Mouse (Mus musculus) 3134 (cell line): Measurements from ENCODE around the gene Gm45713.
A peak's percentile ranks its signal among the peaks of the same experiment; 100 is the strongest.

Experiments
- DNase-seq: peaks from one replicate; pipeline ENCODE4 v3.0.0-alpha.2; 2011; ENCODE audit warnings: low spot score; ENCODE audit not compliant: insufficient read length; ENCODE audit errors: extremely low read depth

The Gm45713 gene

DNA sequence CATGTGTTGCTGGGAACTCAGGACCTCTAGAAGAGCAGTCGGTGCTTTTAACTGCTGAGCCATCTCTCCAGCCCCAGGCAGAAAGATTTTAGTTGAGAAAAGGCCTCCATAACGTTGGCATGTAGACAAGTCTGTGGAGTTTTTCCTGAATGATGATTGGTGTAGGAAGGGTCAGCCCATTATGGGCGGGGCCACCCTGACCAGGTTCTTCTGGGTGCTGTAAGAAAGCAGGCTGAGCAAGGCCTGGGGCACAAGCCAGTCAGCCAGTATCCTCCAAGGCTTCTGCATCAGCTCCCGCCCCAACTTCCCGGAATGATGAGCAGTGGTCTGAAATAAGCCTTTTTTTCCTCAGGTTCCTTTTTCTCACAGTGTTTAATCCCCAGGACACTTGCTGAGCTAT is 55.0 kb downstream of the Gm45713 start:
- DNase-seq, result peak; percentile 69

DNA sequence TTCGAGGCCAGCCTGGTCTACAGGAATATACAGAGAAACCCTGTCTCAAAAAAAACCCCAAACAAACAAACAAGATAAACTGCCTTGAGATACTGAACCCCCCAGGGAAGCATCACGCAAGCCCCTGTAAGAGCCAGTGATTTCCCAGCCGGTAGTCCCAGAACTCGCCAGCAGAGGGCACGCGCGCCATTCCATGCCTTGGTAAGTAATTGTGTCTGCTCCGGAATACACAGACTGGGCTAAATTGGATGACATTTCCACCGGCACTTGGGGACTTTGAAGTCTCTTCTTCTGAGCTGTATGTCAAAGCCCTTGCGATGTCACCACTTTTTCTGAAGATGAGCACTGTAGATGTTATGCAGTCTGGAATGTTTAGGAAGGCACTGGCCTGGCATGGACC is 56.2 kb downstream of the Gm45713 start:
- DNase-seq, result peak; percentile 70

DNA sequence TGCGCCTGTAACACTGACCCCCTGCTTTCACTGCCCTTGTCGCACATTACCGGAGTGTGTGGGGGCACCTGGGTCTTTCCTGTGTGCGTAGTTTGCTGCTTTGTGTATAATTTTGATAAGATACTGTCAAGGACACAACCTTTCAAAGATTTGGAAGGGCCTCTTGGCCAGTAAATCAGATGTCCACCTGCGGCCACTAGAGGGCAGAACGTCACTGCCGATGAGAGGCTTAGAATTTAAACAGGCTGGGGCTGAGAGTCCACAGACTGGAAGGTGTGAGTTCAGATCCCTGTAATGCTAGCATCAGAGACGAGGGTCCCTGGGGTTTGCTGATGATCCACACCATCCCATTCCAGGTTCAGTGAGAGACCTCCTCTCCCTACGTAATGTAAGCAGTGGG is 57.5 kb downstream of the Gm45713 start:
- no peak for DNase-seq

DNA sequence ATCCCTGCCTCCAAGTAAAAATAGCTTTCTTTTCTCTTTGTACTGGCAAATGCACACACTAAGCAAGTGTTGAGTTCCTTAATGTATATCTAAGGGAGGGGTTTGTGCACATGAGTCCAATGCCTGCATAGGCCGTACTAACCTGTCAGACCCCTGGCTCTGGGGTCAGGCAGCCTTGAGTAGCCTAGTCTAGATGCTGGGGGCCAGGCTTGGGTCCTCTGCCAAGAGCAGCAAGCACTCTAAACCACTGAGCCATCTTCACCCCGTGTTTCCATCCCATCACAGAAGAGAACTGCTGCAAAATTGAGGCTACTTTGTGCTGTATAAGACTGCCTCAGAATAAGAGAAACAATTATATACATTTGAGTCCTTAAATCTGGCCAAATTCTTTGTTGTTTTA is 58.2 kb downstream of the Gm45713 start:
- no peak for DNase-seq

DNA sequence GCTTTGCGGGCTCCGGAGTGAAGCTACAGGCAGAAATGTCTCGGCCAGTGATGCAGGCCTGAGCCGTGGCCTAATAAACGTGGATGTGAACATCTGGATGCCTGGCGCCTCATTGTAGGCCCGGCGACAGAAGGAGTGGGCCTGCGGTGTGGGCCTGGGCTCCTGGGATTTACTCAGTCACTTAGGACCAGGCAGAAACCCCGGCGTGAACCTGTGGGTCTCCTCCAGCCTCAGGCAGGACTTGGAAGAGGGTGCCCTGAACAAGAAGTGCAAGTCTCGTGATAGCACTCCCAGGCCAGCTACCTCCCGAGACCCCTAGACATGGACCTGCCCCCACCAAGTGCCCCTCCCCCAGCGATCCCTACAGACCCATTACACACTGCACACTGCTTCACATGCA is 58.7 kb downstream of the Gm45713 start:
- no peak for DNase-seq

DNA sequence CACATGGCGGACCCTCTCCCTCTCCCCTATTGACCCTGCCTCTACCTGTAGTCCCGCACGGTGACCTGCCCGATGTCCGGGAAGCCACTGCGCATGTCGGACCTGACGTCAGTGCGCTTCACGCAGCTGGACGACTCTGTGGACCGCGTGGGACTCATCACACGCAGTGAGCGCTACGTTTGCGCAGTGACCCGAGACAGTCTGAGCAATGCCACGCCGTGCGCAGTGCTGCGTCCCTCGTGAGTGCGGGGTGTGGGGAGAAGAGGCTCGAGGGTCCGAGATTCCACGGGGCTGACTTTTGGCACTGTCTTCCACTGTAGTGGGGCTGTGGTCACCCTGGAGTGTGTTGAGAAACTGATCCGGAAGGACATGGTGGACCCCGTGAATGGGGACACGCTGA is 59.5 kb downstream of the Gm45713 start:
- DNase-seq, result no peak
